Mouse (Mus musculus) urinary bladder, postnatal 4 days (tissue): ENCODE results near the gene Cela2a.

ENCODE experiments used
- DNase-seq, 2 experiments: peaks; one replicate each; pipeline ENCODE4 v3.0.0; 2021 to 2022; ENCODE audit warnings: low spot score in 2 of 2

Cela2a gene

DNA sequence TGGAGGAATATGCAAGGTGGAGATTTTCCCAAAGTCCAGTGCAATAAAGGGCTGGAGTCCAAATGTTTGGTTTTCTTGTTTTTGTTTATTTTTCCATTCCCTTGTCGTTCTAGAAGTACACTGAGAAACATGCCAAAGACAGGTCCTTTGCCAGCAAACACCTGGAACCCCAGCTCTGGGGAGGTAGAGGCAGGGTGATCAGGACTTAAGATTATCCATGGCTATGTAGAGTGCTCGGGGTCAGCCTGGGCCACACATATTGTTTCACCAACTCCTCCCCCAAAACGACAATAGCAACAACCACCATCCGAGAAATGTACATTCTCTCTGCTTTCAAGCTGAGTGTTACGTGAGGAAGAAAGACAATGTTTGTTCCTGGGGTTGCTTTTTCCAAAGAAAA is at the start of gene Cela2a:
Cela2a (minus strand) TSS at position 101 of the 400 bp plus-strand sequence.
- no peak for DNase-seq

DNA sequence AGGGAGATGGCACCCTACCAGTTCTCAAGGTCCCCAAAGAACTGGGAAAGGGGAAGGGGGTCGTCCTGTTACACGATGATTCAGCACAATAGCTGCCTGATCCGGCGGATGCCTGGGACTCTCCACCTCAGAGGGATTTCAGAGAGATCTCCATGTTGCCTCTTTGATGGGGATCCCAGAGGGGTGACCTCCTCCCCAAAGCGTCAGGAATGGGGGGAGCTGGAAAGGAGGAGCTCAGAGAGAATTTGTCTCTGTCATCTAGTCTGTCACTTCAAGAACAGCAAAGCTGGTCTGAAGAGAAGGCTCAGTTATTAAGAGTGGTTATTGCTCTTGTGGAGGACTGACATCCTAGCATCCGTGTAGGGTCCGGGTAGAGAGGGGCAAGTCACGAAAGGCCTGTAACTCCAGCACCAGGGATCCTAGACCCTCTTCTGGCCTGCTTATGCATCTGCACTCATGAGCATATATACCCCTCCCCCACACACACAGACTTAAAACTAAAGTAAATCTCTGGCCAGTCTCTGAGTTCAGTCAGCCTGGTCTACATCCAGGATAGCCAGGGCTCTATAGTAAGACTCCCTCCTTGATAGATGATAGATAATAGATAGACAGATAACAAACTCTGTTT is 49.6 kb upstream of the Cela2a start:
- no peak for DNase-seq

DNA sequence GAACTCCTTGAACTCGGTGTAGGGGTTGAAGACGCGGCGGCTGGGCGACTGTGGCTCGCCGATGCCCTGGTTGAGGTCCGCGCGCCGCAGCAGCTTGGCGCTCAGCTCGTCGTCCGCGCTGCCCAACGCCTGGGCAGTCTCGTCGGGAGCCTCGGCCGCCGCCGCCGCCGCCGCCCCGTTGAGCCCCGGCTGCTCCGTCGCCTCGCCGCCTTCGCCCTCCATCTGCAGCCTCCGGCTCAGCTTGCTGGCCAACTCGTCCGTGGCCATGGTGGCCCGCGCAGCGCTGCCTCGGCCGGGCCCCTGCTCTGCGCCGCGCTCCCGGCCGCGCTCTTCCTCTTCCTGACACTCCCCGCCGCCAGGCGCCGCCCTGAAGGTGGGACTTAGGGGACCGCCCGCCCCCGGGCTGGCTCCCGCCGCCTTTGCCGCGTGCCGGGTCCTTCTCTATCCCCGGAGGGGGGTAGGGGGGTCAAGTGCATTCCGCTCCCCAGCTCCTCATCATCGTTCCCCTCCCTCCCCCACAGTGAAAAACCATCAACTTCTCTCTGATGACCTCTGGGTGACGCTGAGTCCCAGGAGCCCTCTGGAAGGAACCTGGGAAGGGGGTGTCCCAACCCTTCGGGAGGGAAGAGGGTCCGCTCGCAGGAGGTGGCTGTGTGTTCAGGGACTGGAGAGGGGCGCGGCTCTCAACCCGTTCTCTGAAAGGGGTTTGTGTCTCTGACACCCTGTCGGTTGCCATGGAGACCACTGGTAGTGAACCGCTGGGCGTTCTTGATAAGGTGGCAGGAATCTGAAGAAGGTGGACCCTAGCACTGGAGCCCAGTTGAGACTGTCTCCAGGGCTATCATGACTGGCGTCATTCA is 48.9 kb upstream of the Cela2a start, which contains the start of gene Efhd2:
Efhd2 (minus strand) TSS at position 320 of the 860 bp plus-strand sequence.
- DNase-seq = peak; percentile 73 to 82

DNA sequence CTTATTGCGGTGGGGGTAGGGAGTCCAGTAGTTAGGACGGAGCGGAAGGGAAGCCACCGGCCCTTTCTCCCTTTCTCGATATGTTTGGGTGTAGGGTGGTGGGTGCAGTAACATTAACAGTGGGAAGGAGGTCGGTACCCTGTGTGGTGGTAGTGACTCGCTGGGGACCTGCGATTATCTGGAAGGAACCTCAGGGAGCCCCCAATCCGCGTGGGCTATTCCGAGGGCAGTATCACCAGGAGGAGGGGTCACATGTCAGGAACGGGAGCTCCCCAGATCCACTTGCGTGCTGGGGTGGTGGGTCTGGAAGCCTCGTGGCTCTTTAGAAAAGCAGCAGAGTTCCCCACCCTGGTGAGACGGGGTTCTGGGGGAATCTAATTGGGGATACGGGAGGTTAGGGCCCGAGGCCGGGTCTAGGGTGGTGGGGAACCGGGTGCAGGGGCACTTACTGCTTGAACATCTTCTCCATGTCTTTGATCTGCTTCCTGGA is 48.2 kb upstream of the Cela2a start:
- no peak for DNase-seq

DNA sequence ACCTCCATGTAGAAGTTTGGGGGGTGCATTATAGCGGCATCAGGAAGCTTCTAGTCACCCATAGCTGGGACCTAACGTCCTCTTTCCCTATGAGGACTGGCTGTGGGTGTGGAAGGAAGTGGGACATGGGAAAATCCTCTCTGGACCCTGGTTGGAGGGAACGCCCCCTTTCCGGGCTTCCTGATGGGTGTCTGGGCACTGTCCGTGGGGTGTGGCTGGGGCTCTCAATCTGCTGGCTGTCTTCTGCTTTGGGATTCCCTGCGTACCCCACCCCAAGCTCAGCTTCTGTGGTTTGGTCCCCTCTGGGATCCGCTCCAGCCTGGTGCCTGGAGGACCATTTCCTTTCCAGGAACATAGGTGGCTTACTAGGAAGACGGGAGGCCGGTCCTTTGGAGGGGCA is 47.0 kb upstream of the Cela2a start:
- DNase-seq = no peak

DNA sequence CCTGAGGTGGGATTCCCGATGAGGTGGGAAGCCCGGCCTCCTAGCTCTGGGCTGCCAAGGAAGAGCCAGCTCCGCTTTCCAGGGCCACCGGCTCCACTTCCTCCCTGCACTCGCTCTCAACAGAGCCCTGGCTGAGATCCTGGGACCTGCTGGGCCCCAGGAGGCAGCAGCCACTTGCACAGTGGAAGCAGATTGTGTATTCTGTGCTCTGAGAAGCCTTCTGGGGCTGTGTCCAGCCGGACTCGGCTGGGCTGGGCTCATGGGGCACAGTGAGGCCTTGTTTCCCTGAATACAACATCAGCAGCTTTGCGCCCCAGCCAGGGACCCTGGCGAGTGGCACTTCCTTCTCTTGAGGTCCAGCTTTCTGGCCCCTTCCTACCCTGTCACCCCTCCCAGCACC is 45.9 kb upstream of the Cela2a start:
- no peak for DNase-seq

DNA sequence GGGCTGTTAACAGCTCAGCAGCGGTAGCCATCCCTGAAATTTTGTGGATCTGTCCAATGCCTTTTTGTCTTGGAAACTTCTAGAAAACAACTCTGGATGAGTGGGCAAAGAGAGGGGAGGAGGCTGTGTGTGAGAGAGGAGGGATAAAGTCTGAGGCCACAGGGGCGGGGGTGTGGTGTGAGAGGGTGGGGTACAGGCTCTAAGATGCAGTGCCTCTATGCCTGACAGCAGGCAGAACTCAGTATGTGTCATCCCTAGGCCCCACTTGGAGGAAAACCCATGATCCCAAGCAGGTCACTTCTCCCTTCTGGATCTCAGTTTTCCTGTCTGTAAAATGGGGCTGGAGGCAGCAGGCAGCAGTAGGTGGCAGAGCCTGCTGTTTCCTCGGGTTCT is 45.4 kb upstream of the Cela2a start:
- DNase-seq = no peak

DNA sequence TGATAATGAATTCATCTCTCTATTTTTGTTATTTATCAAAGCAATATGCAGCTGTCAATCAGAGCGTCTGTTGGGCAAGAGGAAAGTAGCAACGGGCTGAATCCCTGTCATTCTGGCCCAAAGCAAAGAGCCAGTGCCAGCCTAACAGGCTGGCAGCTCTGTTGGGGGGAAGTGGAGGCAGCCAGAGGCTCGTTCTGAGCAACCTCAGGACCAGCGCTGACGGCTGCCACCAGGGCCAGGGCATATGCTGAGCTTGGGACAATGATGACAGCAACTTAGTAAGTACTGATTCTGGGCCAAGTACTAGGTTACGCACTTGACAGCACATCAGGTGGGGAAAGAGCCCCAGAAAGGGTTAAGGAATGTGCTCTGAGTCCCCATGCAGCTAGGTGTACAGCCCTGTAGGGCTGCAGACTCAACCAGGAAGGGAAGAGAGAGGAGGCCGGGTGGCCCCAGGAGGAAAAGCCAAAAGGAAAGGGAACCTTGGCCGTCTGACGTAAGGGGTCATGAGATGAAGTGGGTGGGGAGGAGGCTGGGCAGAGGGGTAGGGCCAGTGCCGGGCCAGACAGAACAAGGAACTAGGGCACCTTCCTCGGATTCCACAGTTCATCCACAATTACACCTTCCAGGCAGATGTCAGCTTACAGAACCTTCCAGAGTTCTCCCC is 44.8 kb upstream of the Cela2a start:
- no peak for DNase-seq

DNA sequence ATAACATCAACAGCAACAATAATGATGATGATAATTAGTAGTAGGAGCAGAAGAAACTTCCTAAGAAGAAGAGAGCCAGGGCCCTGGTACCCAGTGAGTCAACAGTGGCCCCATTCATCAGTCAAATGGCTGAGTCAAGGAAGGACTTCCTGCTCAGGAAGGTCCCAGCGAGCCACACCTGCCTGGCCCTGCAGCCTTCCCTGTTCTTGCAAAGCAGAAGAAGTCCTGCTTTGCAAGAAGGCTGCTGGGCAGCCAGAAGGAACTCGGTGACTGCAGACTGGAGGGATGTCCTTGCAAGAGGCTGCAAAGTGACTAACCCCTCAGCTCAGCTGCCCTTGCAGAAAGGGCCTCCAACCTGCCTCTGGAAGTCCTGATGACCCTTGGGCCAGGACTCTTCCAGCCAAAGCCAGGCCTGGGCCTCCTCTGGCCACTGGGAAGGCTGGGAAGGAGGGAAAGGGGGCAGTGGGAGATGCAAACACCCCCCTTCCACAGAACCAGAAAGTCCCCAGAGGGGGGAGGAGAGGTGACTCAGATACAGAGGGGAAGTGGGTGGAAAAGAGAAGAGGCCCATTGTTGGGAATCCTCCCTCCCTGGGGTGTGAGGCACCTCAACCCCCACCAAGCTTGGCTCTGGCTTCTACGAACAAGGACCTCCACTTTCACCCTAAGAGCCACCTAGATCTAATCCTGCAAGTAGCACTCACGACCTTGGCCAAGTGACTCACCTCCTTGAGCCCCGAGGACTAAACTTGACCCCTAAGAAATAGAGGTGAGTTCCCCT is 43.7 kb upstream of the Cela2a start:
- no peak for DNase-seq

DNA sequence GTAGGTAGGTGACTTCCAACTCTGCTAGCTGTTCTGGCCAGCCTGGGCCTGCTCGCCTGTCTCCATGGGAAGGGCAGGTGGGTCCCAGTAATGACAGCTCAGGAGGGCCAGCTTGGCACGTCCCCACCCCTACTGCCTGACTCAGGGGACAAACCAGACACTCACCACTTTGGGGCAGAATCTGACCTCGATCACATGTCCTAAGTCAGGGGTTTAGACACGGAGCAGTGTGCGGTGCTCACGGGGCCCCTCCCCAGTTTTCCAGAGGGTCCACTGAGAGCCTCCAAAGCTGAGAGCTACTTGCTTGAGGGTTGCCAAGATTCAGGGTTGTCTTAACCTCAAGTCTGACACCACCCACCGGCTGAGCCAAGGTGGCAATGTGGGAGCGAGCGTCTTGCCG is 42.1 kb upstream of the Cela2a start:
- no peak for DNase-seq

DNA sequence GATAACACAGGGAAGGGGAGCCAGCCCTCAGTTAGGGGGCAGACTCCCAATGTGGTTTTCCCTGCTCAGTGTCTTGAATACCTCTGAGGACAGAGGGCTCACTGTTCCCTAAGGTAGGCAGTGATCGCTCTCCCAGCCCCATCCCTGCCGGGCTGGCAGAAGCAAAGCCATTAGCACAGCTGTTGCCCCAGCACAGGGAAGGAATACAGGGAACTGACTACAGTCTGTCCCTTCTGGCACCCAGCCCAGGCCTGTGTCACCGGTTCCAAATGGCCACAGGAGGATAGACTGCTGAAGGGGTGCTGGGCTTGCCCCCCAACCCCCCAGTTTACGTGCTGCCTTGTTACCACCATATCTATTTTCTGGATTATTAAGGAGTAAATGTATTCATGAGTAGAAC is 41.5 kb upstream of the Cela2a start:
- DNase-seq = peak in 1 of 2 experiments; percentile 48

DNA sequence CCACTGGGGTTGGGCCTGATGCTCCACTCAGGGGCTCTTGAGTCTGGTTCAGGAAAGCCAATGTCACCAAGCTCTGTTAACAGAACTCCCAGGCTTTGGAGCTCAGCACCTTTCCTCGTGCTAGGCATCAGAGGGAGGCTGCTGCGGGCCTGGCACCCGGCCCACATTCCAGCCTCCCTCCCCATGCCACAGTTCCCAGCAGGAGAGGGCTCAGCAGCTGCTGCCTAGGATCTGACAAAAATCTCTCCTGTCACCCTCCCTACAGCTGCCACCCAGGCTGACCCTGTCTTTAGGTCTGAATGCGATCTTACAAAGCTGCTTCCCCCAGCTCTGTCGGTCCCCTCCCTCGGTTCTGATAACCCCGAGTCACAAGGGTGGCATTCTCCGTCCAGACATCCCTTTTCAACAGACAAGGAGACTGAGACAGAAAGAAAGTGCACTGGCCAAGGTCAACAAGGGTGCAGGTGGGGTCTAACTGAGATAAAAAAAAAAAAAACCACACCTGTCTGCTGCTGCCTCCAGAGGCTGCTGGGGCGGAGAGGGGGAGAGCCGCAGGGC is 41.1 kb upstream of the Cela2a start:
- DNase-seq = peak in 1 of 2 experiments; percentile 53

DNA sequence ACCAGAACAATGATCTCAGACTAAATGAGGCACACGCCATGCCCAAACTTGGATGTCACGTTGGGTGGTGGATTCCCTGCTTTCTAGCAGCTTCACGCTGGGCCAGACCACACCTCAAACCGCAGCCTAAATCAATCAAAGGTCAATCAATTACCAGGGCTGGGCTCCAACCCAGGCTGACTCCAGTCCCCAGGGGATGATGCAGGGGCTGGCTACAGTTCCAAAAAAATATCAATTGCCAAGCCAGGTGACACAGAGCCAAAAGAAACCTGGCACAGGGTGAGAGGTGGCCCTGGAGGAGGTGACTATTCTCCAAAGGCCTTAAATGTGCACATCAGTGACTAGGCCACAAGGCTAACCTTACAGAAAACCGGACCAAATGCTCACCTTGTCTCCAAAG is 39.6 kb upstream of the Cela2a start:
- DNase-seq = no peak

DNA sequence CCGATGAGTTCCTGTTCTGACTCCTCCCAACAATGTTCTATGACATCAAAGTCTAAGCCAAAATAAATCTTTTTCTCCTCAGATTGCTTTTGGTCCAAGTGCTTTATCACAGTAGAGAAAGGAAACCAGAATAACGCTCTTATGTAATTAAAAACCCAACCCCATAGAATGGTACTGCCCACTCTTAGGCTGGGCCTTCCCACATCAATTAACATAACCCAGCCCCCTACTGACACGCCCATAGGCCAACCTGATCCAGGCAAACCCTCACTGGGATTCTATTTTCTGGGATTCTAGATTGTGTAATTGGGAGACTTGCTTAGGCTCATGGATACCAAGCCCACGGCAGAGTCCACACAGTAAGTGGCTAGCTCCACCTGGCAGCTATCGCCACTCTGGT is 39.0 kb upstream of the Cela2a start:
- DNase-seq = no peak

DNA sequence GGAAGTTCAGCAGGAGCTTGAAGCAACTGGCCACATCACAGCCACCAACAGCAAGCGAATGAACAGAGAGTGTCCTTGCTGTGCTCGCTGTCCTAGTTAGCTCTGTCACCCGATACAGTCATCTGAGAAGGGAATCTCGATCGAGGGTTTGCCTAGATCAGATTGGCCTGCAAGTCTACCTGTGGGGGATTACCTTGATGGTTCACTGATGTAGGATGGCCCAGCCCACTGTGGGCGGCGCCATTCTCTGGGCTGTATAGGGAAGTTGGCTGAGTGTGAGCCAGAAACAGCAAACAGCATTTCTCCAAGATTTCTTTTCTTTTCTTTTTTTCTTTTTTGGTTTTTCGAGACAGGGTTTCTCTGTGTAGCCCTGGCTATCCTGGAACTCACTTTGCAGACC is 38.5 kb upstream of the Cela2a start:
- no peak for DNase-seq

DNA sequence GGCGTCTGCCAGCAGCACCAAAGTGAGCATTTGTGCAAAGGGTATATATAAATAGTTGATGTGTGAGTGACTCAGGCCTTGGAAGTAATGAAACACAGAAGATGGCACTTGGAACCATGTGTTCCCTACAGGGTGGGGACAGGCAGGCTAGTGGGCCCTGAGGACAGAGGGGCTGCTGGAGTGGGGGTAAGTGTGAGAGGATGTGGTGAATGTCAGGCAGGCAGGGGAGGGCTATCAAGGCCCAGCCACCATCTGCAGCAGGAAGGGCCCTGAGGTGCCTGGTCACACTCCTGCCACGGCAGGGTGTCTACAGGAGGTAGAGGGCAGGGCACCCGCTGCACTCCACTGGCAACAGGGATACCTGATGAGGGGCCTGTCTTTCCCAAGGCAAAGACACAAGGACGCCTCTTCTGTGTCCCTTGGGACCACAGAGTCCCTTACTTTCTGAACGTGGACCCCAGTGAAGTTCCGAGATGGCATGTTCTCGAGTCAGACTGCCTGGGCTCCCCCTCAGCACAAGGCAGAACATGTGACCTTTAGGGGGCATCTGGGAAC is 37.8 kb upstream of the Cela2a start:
- DNase-seq = no peak

DNA sequence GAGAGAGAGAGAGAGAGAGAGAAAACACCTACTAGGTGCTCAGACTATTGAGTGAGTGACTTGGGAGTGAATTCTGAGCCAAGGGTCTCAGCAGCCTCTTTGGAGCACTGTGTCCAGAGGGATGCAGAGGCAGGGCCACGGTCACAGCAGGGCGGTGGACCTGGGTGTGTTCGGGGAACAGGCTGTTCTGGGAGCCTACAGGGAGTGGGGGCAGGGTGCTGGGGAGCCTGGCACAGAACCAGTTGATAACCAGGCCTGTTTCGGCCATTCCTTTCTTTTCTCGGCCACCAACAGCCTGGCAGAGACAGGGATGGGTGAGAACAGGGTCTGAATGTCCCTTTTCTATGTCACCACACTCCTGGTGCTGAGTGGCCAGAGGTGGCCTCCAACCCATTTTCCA is 36.9 kb upstream of the Cela2a start:
- no peak for DNase-seq

DNA sequence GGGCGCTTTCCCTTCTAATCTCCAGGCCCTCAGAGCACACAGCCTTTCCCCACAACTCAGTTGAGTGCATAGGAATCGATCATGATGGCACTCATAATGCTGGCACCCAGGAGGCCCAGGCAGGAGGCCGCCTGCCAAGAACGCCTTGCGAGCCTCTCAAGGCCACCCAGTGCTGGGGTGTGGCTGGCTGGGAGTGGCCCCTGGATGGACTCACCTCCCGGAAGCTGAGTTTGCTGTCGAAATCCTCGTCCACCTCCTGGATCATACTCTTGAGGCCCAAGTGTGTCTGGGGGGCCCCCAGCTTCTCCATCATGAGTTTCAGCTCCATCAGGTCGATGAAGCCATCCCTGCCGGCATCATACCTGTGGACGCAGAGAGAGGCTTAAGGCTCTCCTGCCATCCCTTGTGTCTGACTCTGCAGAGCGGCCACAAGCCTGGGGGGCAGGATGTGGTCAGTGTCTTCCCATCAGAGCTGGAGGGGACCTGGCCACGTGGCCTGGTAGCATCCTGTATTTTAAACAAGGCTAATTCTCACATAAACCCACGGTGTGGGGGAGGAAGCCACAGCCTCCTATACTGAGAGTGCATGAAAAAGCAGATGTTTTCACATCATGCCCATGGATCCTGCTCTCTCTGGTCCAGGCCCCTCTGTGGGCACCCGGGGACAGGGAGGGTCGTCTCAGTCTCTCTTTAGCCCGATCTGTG is 35.8 kb upstream of the Cela2a start:
- no peak for DNase-seq

DNA sequence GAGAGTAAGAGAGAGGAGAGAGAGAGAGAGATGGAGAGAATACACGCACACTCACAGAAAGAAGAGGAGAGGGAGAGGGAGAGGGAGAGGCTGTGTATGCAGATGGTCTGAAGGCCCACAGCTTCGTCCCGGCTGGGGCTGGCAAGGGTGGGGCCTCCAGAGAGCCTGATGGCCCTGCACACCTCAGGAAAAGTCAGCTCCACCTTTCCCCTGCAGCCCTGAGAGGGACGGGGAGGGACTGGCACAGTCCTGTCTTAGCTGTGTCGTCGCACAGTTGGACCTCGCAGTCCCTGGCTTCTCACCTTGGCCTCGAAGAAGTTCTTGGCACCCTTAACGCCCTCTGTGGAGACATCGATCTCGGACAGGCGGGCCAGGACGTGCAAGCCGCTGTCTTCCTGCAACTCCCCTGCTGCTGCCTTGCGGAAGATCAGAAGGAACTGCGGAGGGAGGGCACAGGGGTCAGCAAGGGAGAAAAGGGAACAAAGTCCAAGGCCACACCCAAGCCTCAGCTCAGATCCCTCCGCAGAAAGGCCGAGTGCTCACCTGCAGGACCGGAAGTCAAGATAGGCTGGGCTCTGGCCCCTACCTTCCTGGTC is 34.4 kb upstream of the Cela2a start:
- DNase-seq = no peak

DNA sequence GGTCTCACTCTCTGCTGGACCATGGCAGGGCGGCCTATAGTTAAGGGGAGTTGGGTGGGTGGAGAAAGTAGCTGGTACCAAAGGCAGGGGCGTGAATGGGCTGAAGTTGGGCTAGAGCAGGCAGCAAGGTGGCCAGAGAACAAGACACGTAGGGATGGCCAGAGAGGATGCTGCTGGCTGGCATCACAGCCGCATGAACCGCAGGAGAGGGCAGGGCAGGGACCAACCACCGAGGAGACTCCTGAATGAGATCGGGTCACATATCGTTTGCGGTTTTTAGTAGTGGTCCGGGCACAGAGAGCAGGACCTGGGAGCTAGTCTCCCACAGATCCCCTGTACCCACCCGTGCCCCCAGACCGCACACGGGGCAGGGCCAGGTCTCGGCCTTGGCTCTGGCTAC is 33.4 kb upstream of the Cela2a start:
- no peak for DNase-seq
